16 mouse cellular contexts compared by ENCODE assay signal in the genomic region with DNA sequence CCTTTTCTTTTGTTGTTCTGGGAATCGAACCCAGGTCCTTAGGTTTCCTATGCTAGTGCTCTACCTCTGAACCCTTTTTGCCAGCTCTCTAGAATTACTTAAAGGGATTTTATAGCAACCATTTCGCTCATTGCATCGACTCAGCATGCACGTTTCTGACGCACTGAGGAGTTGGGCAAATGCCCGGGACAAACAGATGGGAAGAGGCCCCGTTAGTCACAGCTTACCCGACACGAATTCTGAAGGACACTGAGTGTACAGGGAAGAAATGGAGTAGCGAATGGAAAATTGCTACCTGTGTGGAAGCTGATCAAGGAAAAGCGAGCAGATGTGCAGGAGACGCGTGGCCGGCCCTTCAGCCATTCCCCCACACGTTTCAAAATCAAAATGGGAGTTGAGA. TPM values are rescaled to one million over a fixed set of nuclear protein-coding genes. Genes with fewer than 3 reads are reported as not detected.
DNase-seq lines count a peak whose midpoint lies in the region; ATAC-seq and TF ChIP-seq lines count a peak whose summit lies in the region.
"Had no signal": no experiment of that assay in that cellular context is flagged by ENCODE, and none has a peak within 500 bp of the region (broad histone marks: within the 10 kb centered on the region; RNA-seq: fewer than 3 reads in every experiment).

No protein-coding gene starts in this region.

- no peaks in the 10 kb centered on the region for H3K4me1 ChIP-seq in hindbrain, embryonic 16.5 days (ENCODE audit: control insufficient read depth, insufficient read depth, low read depth, low read length)
- H3K4me1 ChIP-seq in hindbrain, embryonic 14.5 days (replicated peaks; ENCODE audit: control insufficient read depth, insufficient read depth, low read length) = no peaks in the 10 kb centered on the region
- no peaks in the 10 kb centered on the region for H3K4me1 ChIP-seq in forebrain, postnatal 0 days (ENCODE audit: insufficient read depth)
- no peaks in the 10 kb centered on the region for H3K4me1 ChIP-seq in small intestine, adult 2 months (ENCODE audit: control insufficient read depth, insufficient read depth, insufficient read length, low read length)
- H3K4me1 ChIP-seq: embryonic facial prominence, embryonic 15.5 days; hindbrain, embryonic 15.5 days; midbrain, embryonic 10.5 days; neural tube, embryonic 13.5 days had no signal

- H3K4me3 ChIP-seq in hindbrain, embryonic 16.5 days (ENCODE audit: low read length) = no peak overlapping the region
- no peak overlapping the region for H3K4me3 ChIP-seq in hindbrain, embryonic 14.5 days (replicated peaks; ENCODE audit: low read length)
- H3K4me3 ChIP-seq in forebrain, postnatal 0 days (ENCODE audit: low read depth, low read length) = no peak overlapping the region
- no peak overlapping the region for H3K4me3 ChIP-seq in small intestine, adult 2 months (ENCODE audit: low read depth, low read length)
- H3K4me3 ChIP-seq: embryonic facial prominence, embryonic 15.5 days; hindbrain, embryonic 15.5 days; midbrain, embryonic 10.5 days; neural tube, embryonic 13.5 days had no signal

- peak; percentile 37; the same call in 1 of the 2 replicates for ATAC-seq in hindbrain, embryonic 16.5 days
- ATAC-seq in hindbrain, embryonic 14.5 days (ENCODE audit: low FRiP score) = no peak
- peak; percentile 74 for ATAC-seq in forebrain, postnatal 0 days

- no peak for TF ChIP-seq POLR2A in small intestine, adult 2 months (IDR thresholded peaks at IDR 0.05; ENCODE audit: low read depth, low read length)

- H3K27me3 ChIP-seq in hindbrain, embryonic 16.5 days (replicated peaks; ENCODE audit: control insufficient read depth, insufficient read depth, low read length) = no peaks in the 10 kb centered on the region
- no peaks in the 10 kb centered on the region for H3K27me3 ChIP-seq in hindbrain, embryonic 14.5 days (ENCODE audit: control insufficient read depth, insufficient read depth, low read length)
- no peaks in the 10 kb centered on the region for H3K27me3 ChIP-seq in forebrain, postnatal 0 days (ENCODE audit: insufficient read depth, low read length)
- H3K27me3 ChIP-seq in small intestine, adult 2 months (ENCODE audit: control insufficient read depth, insufficient read depth, low read length) = no peaks in the 10 kb centered on the region
- H3K27me3 ChIP-seq: embryonic facial prominence, embryonic 15.5 days; hindbrain, embryonic 15.5 days; neural tube, embryonic 13.5 days had no signal

- no peak for DNase-seq in hindbrain, embryonic 14.5 days (ENCODE audit: low spot score)
- peak; percentile 82 for DNase-seq in forebrain, postnatal 0 days
- DNase-seq in layer of hippocampus, postnatal 36 days = peak; percentile 41 to 62
- no peak for DNase-seq in testis, postnatal 10 days (ENCODE audit: low spot score)
- DNase-seq in adrenal gland, adult 2 months = no peak
- DNase-seq in lung, postnatal 25 days (ENCODE audit: low spot score) = no peak
- DNase-seq: lung, adult 18-20 months had no signal

- H3K36me3 ChIP-seq in hindbrain, embryonic 16.5 days (ENCODE audit: control insufficient read depth, insufficient read depth, low read length) = no peaks in the 10 kb centered on the region
- H3K36me3 ChIP-seq in hindbrain, embryonic 14.5 days (replicated peaks; ENCODE audit: control insufficient read depth, insufficient read depth) = no peaks in the 10 kb centered on the region
- H3K36me3 ChIP-seq in forebrain, postnatal 0 days (ENCODE audit: insufficient read depth) = no peaks in the 10 kb centered on the region
- H3K36me3 ChIP-seq in small intestine, adult 2 months (ENCODE audit: control insufficient read depth, insufficient read depth, low read length) = no peaks in the 10 kb centered on the region
- H3K36me3 ChIP-seq: embryonic facial prominence, embryonic 15.5 days; hindbrain, embryonic 15.5 days; midbrain, embryonic 10.5 days; neural tube, embryonic 13.5 days had no signal

- WGBS in hindbrain, embryonic 16.5 days = 81% methylated on average over 15 of the region's 15 CpGs
- 89% methylated on average over 15 of the region's 15 CpGs for WGBS in hindbrain, embryonic 14.5 days
- 67% methylated on average over 15 of the region's 15 CpGs for WGBS in forebrain, postnatal 0 days
- WGBS in small intestine, adult 2 months = 59% methylated on average over 15 of the region's 15 CpGs

- H3K9me3 ChIP-seq in hindbrain, embryonic 16.5 days (ENCODE audit: control insufficient read depth, low read length) = no peaks in the 10 kb centered on the region
- H3K9me3 ChIP-seq in hindbrain, embryonic 14.5 days (ENCODE audit: control insufficient read depth, low read length) = no peaks in the 10 kb centered on the region
- H3K9me3 ChIP-seq in forebrain, postnatal 0 days (ENCODE audit: low read length) = no peaks in the 10 kb centered on the region
- H3K9me3 ChIP-seq: embryonic facial prominence, embryonic 15.5 days; hindbrain, embryonic 15.5 days; midbrain, embryonic 10.5 days; neural tube, embryonic 13.5 days had no signal

- no peak overlapping the region for H3K27ac ChIP-seq in hindbrain, embryonic 16.5 days (ENCODE audit: low read depth, low read length)
- no peak overlapping the region for H3K27ac ChIP-seq in hindbrain, embryonic 14.5 days
- H3K27ac ChIP-seq in forebrain, postnatal 0 days (ENCODE audit: low read depth, low read length) = no peak overlapping the region
- peak overlapping the region; percentile 27; the same call in 1 of the 2 replicates for H3K27ac ChIP-seq in small intestine, adult 2 months (ENCODE audit: insufficient read depth, low read depth, low read length)
- H3K27ac ChIP-seq: embryonic facial prominence, embryonic 15.5 days; hindbrain, embryonic 15.5 days; midbrain, embryonic 10.5 days; neural tube, embryonic 13.5 days had no signal

- no peak overlapping the region for H3K9ac ChIP-seq in hindbrain, embryonic 16.5 days (ENCODE audit: low read depth, low read length)
- H3K9ac ChIP-seq in hindbrain, embryonic 14.5 days = no peak overlapping the region
- no peak overlapping the region for H3K9ac ChIP-seq in forebrain, postnatal 0 days
- H3K9ac ChIP-seq: embryonic facial prominence, embryonic 15.5 days; hindbrain, embryonic 15.5 days; neural tube, embryonic 13.5 days had no signal

- no peak for TF ChIP-seq CTCF in forebrain, postnatal 0 days (IDR thresholded peaks at IDR 0.05; ENCODE audit: low read depth)
- TF ChIP-seq CTCF in small intestine, adult 2 months (IDR thresholded peaks at IDR 0.05; ENCODE audit: extremely low read depth, insufficient read length, insufficient replicate concordance, low read depth, low read length) = no peak

- H3K4me2 ChIP-seq in hindbrain, embryonic 16.5 days (ENCODE audit: low read length) = no peak overlapping the region
- no peak overlapping the region for H3K4me2 ChIP-seq in hindbrain, embryonic 14.5 days (replicated peaks)
- no peak overlapping the region for H3K4me2 ChIP-seq in forebrain, postnatal 0 days (ENCODE audit: low read depth)
- H3K4me2 ChIP-seq: embryonic facial prominence, embryonic 15.5 days; hindbrain, embryonic 15.5 days; neural tube, embryonic 13.5 days had no signal

RNA-seq across cellular contexts. Expression of a gene that starts 30.0 kb away (rescaled TPM):
- polyA plus RNA-seq in hindbrain, embryonic 16.5 days (2015; fragmentation: Nextera tagmentation; extraction: Ambion mirVana) = 0.24 TPM in 2 replicates
- polyA plus RNA-seq in hindbrain, embryonic 14.5 days (2014; fragmentation: Nextera tagmentation; extraction: Ambion mirVana) = 0.67 TPM in 1 of 2 replicates, not detected in the other
- 1.0 and 1.2 TPM in 2 replicates for total RNA-seq in forebrain, postnatal 0 days (2014; rRNA removed)
- polyA plus RNA-seq in forebrain, postnatal 0 days (2015; fragmentation: Nextera tagmentation; extraction: Ambion mirVana) = 0.33 and 1.3 TPM in 2 replicates
- not detected for total RNA-seq in layer of hippocampus, postnatal 36 days (2021)
- 3.1 and 19.1 TPM in 2 replicates for polyA plus RNA-seq in small intestine, adult 2 months (2012; rRNA removed)
- not detected for total RNA-seq in adrenal gland, adult 2 months (2021)
- not detected in 2 replicates for polyA plus RNA-seq in adrenal gland, adult 2 months (2012; rRNA removed)
- total RNA-seq: layer of hippocampus, postnatal 25 days had no signal
- polyA plus RNA-seq: C2C12; embryonic facial prominence, embryonic 15.5 days; midbrain, embryonic 10.5 days; neural tube, embryonic 13.5 days; spleen, adult 2 months had no signal

Comparison
In these comparisons a context has a peak if more than half of its experiments do, and no peak if none do; other contexts are left out.
1. DNase-seq: peak in forebrain, postnatal 0 days (single experiment) and layer of hippocampus, postnatal 36 days (2 of 2); none in hindbrain, embryonic 14.5 days (single experiment), testis, postnatal 10 days (single experiment), adrenal gland, adult 2 months (single experiment) and lung, postnatal 25 days (single experiment).